Mouse (Mus musculus) heart, embryonic 14.5 days (tissue): ENCODE measurements around the gene Hyal2. TPM values are rescaled to one million over a fixed set of nuclear protein-coding genes. Genes with fewer than 3 reads are reported as not detected.

ENCODE experiments used
- ATAC-seq: fragments of 200-750 bp; cut with Nextera tagmentation; 2 replicates; pipeline ENCODE4 v1.8.0; 2017; ENCODE audit warnings: low read depth, moderate TSS enrichment; ENCODE audit not compliant: insufficient number of reproducible peaks, insufficient read depth, low FRiP score
- H3K27ac ChIP-seq, 2 experiments: fragments of 200-500 bp in 1 of 2; fragments of 300-500 bp in 1 of 2; sonication (generic) in 1 of 2; replicated peaks in 1 of 2; 2 replicates each; pipeline ENCODE4 v1.5.1; 2012 to 2014; ENCODE audit warnings: low read depth in 2 of 2, low read length in 2 of 2, control low read depth in 1 of 2, mild to moderate bottlenecking in 1 of 2, mixed read lengths in 1 of 2; ENCODE audit not compliant: control insufficient read depth in 1 of 2, insufficient read depth in 1 of 2
- H3K27me3 ChIP-seq: fragments of 300-500 bp; sonication (generic); 2 replicates; pipeline ENCODE4 v1.6.1; 2014; ENCODE audit warnings: mild to moderate bottlenecking, low read length, control low read depth; ENCODE audit not compliant: control insufficient read depth, insufficient read depth
- H3K36me3 ChIP-seq: fragments of 300-500 bp; sonication (generic); 2 replicates; pipeline ENCODE4 v1.6.1; 2014; ENCODE audit warnings: mild to moderate bottlenecking, control low read depth, low read length, mixed read lengths; ENCODE audit not compliant: control insufficient read depth, insufficient read depth
- H3K4me1 ChIP-seq, 2 experiments: fragments of 200-500 bp in 1 of 2; fragments of 300-500 bp in 1 of 2; sonication (generic) in 1 of 2; 2 replicates each; pipeline ENCODE4 v1.6.1; 2012 to 2014; ENCODE audit warnings: low read length in 2 of 2, control low read depth in 1 of 2, mixed read lengths in 1 of 2; ENCODE audit not compliant: control insufficient read depth in 2 of 2, insufficient read depth in 2 of 2
- H3K4me2 ChIP-seq: fragments of 300-500 bp; sonication (generic); 2 replicates; pipeline ENCODE4 v1.6.1; 2014; ENCODE audit warnings: mild to moderate bottlenecking, low read length
- H3K4me3 ChIP-seq, 2 experiments: fragments of 200-500 bp in 1 of 2; fragments of 300-500 bp in 1 of 2; sonication (generic) in 1 of 2; 2 replicates each; pipeline ENCODE4 v1.5.1; 2012 to 2014; ENCODE audit warnings: low read length in 2 of 2, mild to moderate bottlenecking in 2 of 2, control low read depth in 1 of 2, low read depth in 1 of 2, moderate library complexity in 1 of 2; ENCODE audit not compliant: control insufficient read depth in 1 of 2, insufficient read depth in 1 of 2
- H3K9ac ChIP-seq: fragments of 300-500 bp; sonication (generic); 2 replicates; pipeline ENCODE4 v1.6.1; 2014; ENCODE audit warnings: mild to moderate bottlenecking, low read length
- H3K9me3 ChIP-seq: fragments of 300-500 bp; sonication (generic); 2 replicates; pipeline ENCODE4 v1.6.1; 2016; ENCODE audit warnings: low read length, control low read depth; ENCODE audit not compliant: control insufficient read depth
- WGBS: fragments of 180-500 bp; shearing (Covaris S2); extraction: QIAGEN DNeasy Blood & Tissue Kit; methylation state at CpG from one replicate; pipeline ENCODE4 v1.1.7; 2014; 5-methylcytosine and 5-hydroxymethylcytosine counted together
- polyA plus RNA-seq: library from polyadenylated mRNA; unstranded; fragments of >200 nt; fragmentation: Nextera tagmentation; extraction: Ambion mirVana; gene quantifications from 2 replicates; pipeline ENCODE4 v1.2.1, GENCODE M21; 2014

Hyal2 gene
- polyA plus RNA-seq, 1 experiment from 2014 or later: 103 TPM

- Histone ChIP-seq H3K36me3 (peaks cover 31% of the 10 kb centered on the region), H3K4me1 (peaks cover 44 to 68% of the 10 kb centered on the region in 2 experiments), H3K4me3 (no peak overlapping the region), H3K9ac (peak overlapping the region; percentile 80), H3K27me3 (no peaks in the 10 kb centered on the region), H3K9me3 (no peaks in the 10 kb centered on the region), H3K27ac (peak overlapping the region; percentile 86 to 94), H3K4me2 (peak overlapping the region; percentile 70)
- whole genome bisulfite sequencing: 59% methylated on average over 6 of the region's 6 CpGs
- ATAC-seq: no peak
Observed at GRCm38 (mm10) chr9:107611456-107612190, 43.9 kb downstream of the Hyal2 start.

DNA sequence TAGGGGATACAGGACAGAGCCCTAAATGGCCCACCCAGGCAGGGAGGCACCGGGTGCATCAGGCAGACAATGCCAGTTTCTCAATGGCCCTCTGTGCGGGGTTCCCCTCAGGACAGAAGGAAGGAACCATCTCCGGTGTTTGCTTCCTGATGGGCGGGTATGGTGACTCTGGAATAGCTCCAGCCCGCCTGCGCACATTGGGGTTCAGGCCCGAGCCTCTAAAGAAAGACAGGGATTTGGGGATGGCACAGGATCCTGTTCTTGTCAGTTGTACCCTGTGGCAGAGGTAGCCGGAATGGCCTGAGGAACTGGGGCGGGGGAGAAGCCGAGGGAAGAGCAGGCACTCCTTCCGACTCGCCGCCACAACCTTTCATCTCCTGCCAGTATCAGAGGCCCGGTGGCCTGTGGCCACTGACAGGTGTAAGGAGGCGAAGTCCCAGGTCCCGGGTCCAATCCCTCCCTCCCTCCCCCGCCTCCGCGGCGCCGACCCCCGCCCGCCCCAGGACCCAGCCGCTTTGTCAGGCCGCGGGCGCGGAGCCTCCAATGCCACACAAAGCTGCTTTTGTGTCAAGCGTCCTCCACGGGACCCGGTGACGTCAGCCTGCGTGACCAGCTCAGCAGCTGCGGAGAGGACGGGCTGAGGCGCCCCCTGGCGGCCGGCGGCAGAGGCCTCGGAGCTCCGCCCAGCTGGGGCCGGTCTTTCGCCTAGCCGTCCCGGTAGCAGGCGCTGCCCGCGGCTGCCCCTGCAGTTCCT lies 44.6 kb downstream of the Hyal2 start:
- 6% methylated on average over 39 of the region's 48 CpGs for WGBS
- Histone ChIP-seq H3K9me3 (no peaks in the 10 kb centered on the region), H3K36me3 (peaks cover 39% of the 10 kb centered on the region), H3K4me3 (peak overlapping the region; percentile 31 to 33), H3K27me3 (no peaks in the 10 kb centered on the region), H3K27ac (peak overlapping the region; percentile 86 to 94), H3K4me2 (peak overlapping the region; percentile 70), H3K9ac (peak overlapping the region; percentile 80), H3K4me1 (peaks cover 38 to 61% of the 10 kb centered on the region in 2 experiments)
- peak; percentile 87 for ATAC-seq

- Histone ChIP-seq H3K36me3 (peaks cover 45% of the 10 kb centered on the region), H3K9me3 (no peaks in the 10 kb centered on the region), H3K4me2 (peak overlapping the region; percentile 70), H3K4me1 (peaks cover 35 to 58% of the 10 kb centered on the region in 2 experiments), H3K9ac (peak overlapping the region; percentile 56), H3K27me3 (no peaks in the 10 kb centered on the region), H3K4me3 (0 out of 4 replicates have a peak overlapping the region, but pooled peaks of 1 of the 2 experiments have one; percentile 21), H3K27ac (peak overlapping the region; percentile 62 to 94)
- 11% methylated on average over 12 of the region's 12 CpGs for WGBS
- no peak for ATAC-seq
Observed at GRCm38 (mm10) chr9:107612945-107613569, 45.3 kb downstream of the Hyal2 start.

GRCm38 (mm10) chr9:107615035-107615434 lies 47.3 kb downstream of the Hyal2 start:
- Histone ChIP-seq H3K9ac (0 out of 2 replicates have a peak overlapping the region, but pooled peaks have one; percentile 34), H3K36me3 (peaks cover 63% of the 10 kb centered on the region), H3K4me3 (no peak overlapping the region), H3K27ac (peak overlapping the region in 1 of 2 experiments; percentile 94; a peak in 1 of 4 replicates), H3K4me1 (peaks cover 39 to 58% of the 10 kb centered on the region in 2 experiments), H3K27me3 (no peaks in the 10 kb centered on the region), H3K9me3 (no peaks in the 10 kb centered on the region), H3K4me2 (no peak overlapping the region)
- no peak for ATAC-seq
- 61% methylated on average over 4 of the region's 4 CpGs for WGBS

GRCm38 (mm10) chr9:107617461-107617860 lies 49.7 kb downstream of the Hyal2 start:
- H3K36me3 ChIP-seq: peaks cover 76% of the 10 kb centered on the region
- no peaks in the 10 kb centered on the region for H3K9me3 ChIP-seq
- no peak overlapping the region for H3K4me3 ChIP-seq
- H3K9ac ChIP-seq: no peak overlapping the region; the same call in 1 of the 2 replicates
- 68% methylated on average over 2 of the region's 2 CpGs for WGBS
- peak overlapping the region; percentile 94 to 97 for H3K27ac ChIP-seq
- H3K4me1 ChIP-seq: peaks cover 31 to 54% of the 10 kb centered on the region in 2 experiments
- no peak for ATAC-seq
- no peak overlapping the region for H3K4me2 ChIP-seq
- H3K27me3 ChIP-seq: no peaks in the 10 kb centered on the region

DNA sequence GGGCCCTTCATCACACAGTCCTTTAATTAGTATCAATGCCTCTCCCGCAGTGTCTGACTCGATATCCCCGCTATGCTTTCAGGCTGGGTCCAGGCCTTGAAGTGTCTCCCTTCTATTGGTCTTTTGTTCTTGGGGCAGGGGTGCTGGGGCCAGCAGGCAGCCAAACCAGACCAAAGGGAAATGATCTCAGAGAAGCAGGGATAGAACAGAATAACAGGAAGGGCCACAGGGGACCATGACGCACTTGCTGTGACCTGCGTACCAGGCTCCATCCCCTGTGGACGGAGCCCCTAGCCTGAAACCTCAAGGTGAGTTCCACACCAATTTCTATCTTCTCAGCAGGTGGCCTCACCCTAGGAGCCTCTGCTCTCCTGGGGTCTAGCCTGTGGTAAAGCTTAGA lies 50.4 kb downstream of the Hyal2 start:
- no peak for ATAC-seq
- H3K27ac ChIP-seq: peak overlapping the region; percentile 94 to 97
- peak overlapping the region; percentile 4 for H3K4me2 ChIP-seq
- H3K36me3 ChIP-seq: peaks cover 82% of the 10 kb centered on the region
- no peaks in the 10 kb centered on the region for H3K9me3 ChIP-seq
- 62% methylated on average over 6 of the region's 6 CpGs for WGBS
- H3K9ac ChIP-seq: peak overlapping the region; percentile 56
- H3K4me3 ChIP-seq: no peak overlapping the region
- peaks cover 31 to 51% of the 10 kb centered on the region in 2 experiments for H3K4me1 ChIP-seq
- no peaks in the 10 kb centered on the region for H3K27me3 ChIP-seq

- peak overlapping the region; percentile 94 to 97 for H3K27ac ChIP-seq
- H3K27me3 ChIP-seq: no peaks in the 10 kb centered on the region
- no peak overlapping the region for H3K4me3 ChIP-seq
- H3K4me2 ChIP-seq: peak overlapping the region; percentile 4
- peak; percentile 82 for ATAC-seq
- H3K9ac ChIP-seq: peak overlapping the region; percentile 56
- H3K4me1 ChIP-seq: peaks cover 33 to 56% of the 10 kb centered on the region in 2 experiments
- H3K9me3 ChIP-seq: no peaks in the 10 kb centered on the region
- H3K36me3 ChIP-seq: peaks cover 87% of the 10 kb centered on the region
- 5% methylated on average over 13 of the region's 13 CpGs for WGBS
Observed at GRCm38 (mm10) chr9:107618778-107619545, 51.2 kb downstream of the Hyal2 start.
